Mouse (Mus musculus): Measurements from ENCODE around the gene Acbd4.

Acbd4 gene

GRCm38 (mm10) chr11:103080323-103081091 is 21.0 kb upstream of the Acbd4 start:
- in situ Hi-C loops (cut with MboI, MseI) = no loop called here

GRCm38 (mm10) chr11:103081631-103082030 is 19.9 kb upstream of the Acbd4 start:
- in situ Hi-C loops (cut with MboI, MseI) = no loop called here

- in situ Hi-C loops (cut with MboI, MseI) = no loop called here
Observed at GRCm38 (mm10) chr11:103093306-103093705, 8.2 kb upstream of the Acbd4 start.

GRCm38 (mm10) chr11:103093862-103094833 is 7.3 kb upstream of the Acbd4 start:
- in situ Hi-C loops (cut with MboI, MseI) = no loop called here

DNA sequence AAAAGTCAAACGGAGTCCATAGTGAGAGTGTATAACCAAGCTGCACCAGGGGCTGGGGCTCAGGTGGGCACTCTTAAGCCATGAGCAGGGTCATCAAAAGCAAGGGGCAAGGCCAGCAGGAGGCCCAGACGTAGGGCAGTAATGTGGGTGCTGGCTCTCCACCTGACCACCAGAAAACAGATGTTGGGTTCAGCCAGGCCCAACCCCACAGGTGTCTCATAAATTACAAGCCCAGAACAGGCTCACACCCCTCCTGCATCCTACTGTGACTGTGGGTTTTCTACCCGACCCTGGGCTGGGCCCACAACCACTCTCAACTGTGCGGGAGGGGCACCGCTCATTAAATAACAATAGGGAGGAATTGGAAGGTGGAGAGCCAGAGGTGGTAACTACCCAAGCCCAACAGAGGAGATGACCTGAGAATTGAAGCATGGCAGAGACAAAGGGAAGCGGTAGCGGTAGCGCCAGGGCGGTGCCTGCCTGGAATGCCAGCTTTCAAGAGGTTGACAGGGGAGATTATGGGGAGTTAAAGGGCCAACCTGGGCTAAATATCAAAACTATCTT is 6.3 kb upstream of the Acbd4 start:
- in situ Hi-C loops (cut with MboI, MseI) = no loop called here

- in situ Hi-C loops (cut with MboI, MseI) = no loop called here
Observed at GRCm38 (mm10) chr11:103095801-103096200, 5.7 kb upstream of the Acbd4 start.

GRCm38 (mm10) chr11:103096979-103097894 is 4.2 kb upstream of the Acbd4 start:
- in situ Hi-C loops (cut with MboI, MseI) = no loop called here

GRCm38 (mm10) chr11:103098531-103099190 is 2.8 kb upstream of the Acbd4 start:
- in situ Hi-C loops (cut with MboI, MseI) = no loop called here

GRCm38 (mm10) chr11:103099352-103099940 is 2.0 kb upstream of the Acbd4 start:
- in situ Hi-C loops (cut with MboI, MseI) = no loop called here

DNA sequence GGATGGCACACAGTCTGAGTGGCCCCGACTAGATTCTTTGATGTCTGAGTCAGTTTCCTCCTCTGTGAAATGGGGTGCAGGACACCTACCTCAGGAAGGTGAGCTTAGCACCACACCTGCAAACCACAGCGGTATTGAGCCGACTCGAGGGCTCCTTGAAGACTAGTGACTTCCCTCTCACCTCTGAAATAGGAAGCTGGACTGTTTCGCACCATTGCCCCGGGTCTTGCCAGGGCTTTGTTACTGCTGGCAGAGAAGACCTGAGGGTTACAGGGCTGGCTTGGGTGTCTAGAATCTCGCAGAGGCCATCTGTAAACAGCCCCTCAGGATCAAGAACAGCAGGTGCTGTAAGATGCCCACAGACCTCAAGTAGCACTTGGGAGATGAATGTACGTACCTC is 1.1 kb upstream of the Acbd4 start:
- in situ Hi-C loops (cut with MboI, MseI) = loop anchor here (5.0 kb wide), 2 partner anchors 57 to 83 kb away; no protein-coding TSS in a partner anchor

GRCm38 (mm10) chr11:103101866-103102501 is 502 bp downstream of the Acbd4 start:
- in situ Hi-C loops (cut with MboI, MseI) = loop anchor here (5.0 kb wide), 2 partner anchors 55 to 85 kb away; no protein-coding TSS in a partner anchor

DNA sequence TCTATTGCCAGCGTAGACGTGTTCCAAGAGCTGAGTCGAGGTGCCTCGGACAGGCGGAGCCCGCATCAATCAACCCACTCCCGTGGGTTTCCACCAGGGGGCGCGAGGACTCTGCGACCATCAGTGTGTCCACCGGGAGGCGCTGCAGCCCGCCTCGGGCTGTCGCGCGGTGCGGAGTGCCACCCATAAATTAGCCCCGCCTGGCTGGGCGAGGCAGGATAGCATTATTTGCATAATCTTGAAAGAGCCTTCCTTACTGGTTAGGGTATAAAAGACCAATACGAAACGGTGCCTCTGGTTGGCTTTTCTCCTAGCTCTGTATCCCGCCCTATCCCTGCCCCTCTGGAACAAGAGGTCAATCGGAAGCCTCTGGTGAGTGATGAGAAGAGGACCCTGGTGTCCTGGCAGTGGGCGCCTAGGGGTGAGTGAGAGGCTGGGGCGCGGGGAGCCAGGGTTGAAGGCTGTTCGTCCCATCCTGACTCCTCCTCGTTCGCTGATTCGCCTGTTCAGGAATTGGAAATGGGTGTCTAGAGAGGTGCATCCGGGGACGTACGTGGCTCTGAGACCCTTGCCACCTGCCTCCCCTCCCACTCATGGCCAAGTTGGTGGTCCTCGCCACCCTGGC is 1.4 kb downstream of the Acbd4 start:
- in situ Hi-C loops (cut with MboI, MseI) = loop anchor here (5.0 kb wide), 2 partner anchors 54 to 86 kb away; no protein-coding TSS in a partner anchor

- in situ Hi-C loops (cut with MboI, MseI) = loop anchor here (5.0 kb wide), 2 partner anchors 54 to 86 kb away; no protein-coding TSS in a partner anchor
Observed at GRCm38 (mm10) chr11:103103621-103104020, 2.1 kb downstream of the Acbd4 start.

GRCm38 (mm10) chr11:103104469-103104868 is 3.0 kb downstream of the Acbd4 start:
- in situ Hi-C loops (cut with MboI, MseI) = loop anchor here (5.0 kb wide), 2 partner anchors 53 to 87 kb away; no protein-coding TSS in a partner anchor

DNA sequence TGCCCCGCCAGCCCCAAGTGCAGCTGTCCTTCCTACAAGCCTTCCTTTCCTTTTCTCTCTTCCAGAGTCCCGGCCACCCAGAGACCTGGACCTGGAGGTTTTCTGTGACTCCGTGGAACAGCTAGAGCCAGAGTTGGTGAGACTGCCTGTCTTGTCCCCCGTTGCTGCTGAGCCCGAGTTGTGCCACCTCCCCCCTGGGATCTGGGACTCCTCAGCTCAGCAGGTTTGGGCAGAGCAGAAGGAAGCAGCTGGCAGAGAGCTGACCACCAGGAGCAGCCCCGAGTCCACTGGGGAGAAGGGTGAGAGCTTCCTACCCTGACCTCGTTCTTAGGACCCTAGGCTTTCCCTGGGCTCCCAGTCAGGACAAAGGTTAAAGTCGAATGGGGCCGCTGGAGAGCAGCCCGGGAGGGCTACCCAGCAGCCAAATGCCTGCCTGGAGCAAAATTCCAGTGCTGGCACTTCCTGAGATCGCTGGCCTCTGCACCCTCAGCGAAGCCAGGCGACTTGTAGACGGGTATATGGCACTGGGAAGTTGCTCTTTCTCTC is 3.8 kb downstream of the Acbd4 start:
- in situ Hi-C loops (cut with MboI, MseI) = no loop called here

DNA sequence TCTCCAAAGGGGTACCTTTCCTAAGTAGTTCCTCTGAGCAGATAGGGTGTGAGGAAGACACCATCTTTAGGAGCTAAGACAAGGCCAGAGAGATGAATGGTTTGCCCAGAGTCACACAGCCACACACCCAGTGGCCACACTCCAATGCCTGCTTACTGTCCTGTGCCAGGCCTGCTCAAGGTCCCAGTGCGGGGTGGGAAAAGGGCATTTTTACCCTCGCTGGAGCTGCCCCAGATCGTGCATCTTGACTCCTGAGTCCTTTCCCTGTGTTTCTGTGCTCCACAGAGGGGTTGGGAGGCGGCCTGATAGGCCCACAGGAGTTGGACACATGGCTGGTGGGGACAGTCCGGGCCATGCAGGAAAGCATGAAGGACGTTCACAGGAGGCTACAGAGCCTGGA is 4.3 kb downstream of the Acbd4 start:
- in situ Hi-C loops (cut with MboI, MseI) = no loop called here

DNA sequence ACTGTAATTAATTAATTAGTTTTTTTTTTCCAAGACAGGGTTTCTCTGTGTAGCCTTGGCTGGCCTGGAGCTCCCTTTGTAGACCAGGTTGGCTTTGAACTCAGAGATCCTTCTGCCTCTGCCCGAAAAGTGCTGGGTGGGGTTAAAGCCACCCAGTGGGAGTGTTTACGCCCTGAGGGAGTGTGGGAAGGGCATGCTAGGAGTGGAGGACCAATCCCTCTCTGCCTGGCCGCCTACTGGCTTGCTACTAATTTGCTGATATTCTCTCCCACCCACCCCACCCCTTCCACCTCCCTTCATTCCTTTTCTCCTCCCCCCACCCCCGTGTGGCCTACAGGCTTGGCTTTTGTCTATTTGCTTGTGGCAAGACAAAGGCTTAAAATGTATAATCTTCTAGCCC is 4.9 kb downstream of the Acbd4 start:
- in situ Hi-C loops (cut with MboI, MseI) = no loop called here

DNA sequence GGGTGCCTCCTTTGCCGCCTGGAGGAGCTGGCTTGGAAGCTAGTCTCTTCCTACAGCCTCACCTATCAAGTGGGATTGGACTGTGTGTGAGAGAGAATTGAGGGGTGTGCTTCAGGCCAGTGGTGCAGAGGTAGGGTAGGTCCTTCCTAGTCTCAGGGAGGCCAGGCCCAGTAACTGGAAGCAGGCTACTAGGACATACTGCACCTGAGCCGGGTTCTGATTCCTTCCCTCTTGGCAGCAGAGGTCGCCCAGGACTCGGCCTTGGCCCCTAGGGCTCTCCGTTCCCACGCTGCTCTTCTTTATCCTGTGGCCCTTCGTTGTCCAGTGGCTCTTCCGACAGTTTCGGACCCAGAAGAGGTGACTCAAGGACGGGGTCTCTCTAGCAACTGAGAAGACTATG is 9.8 kb downstream of the Acbd4 start:
- in situ Hi-C loops (cut with MboI, MseI) = no loop called here
